Mouse (Mus musculus): ENCODE data around the gene Smc6. TPM values are rescaled to one million over a fixed set of nuclear protein-coding genes. Genes with fewer than 3 reads are reported as not detected.

Gene Smc6
- 109 TPM for polyA plus RNA-seq (2014; fragmentation: Illumina TruSeq; extraction: RNeasy Lipid Tissue Mini Kit (QIAGEN cat#74804); ENCODE audit: low read depth, low replicate concordance)

GRCm38 (mm10) chr12:11265382-11266281 lies at the start of gene Smc6, which contains the start of gene Gen1:
TSS of gene Smc6 (plus strand) at chr12:11265886.
TSS of gene Gen1 (minus strand) at chr12:11265801.

Other genes with a start within 250 kb of the Smc6 start
- gene Kcns3, start 114.8 kb upstream of the Smc6 start, polyA plus RNA-seq (2014; fragmentation: Illumina TruSeq; extraction: RNeasy Lipid Tissue Mini Kit (QIAGEN cat#74804); ENCODE audit: low read depth, low replicate concordance), result 1.6 TPM
- gene Msgn1, start 56.9 kb upstream of the Smc6 start, polyA plus RNA-seq (2014; fragmentation: Illumina TruSeq; extraction: RNeasy Lipid Tissue Mini Kit (QIAGEN cat#74804); ENCODE audit: low read depth, low replicate concordance), result not detected
- 4.3 TPM for gene Gen1, start 85 bp upstream of the Smc6 start, polyA plus RNA-seq (2014; fragmentation: Illumina TruSeq; extraction: RNeasy Lipid Tissue Mini Kit (QIAGEN cat#74804); ENCODE audit: low read depth, low replicate concordance)
- 117 TPM for gene Vsnl1, start 170.7 kb downstream of the Smc6 start, polyA plus RNA-seq (2014; fragmentation: Illumina TruSeq; extraction: RNeasy Lipid Tissue Mini Kit (QIAGEN cat#74804); ENCODE audit: low read depth, low replicate concordance)
- 0.23 TPM for gene Rad51ap2, start 190.2 kb downstream of the Smc6 start, polyA plus RNA-seq (2014; fragmentation: Illumina TruSeq; extraction: RNeasy Lipid Tissue Mini Kit (QIAGEN cat#74804); ENCODE audit: low read depth, low replicate concordance)